Mouse (Mus musculus) liver, postnatal 0 days (tissue): ENCODE data around the gene Rgs12.

Source experiments
- CTCF ChIP-seq: sonication (generic); IDR thresholded peaks from 2 replicates; pipeline ENCODE4 v1.5.1; 2016; ENCODE audit warnings: antibody characterized with exemption, low read depth
- EP300 ChIP-seq: IDR thresholded peaks from 2 replicates; pipeline ENCODE4 v1.6.1; 2016; ENCODE audit warnings: antibody characterized with exemption, low read depth, mild to moderate bottlenecking

DNA sequence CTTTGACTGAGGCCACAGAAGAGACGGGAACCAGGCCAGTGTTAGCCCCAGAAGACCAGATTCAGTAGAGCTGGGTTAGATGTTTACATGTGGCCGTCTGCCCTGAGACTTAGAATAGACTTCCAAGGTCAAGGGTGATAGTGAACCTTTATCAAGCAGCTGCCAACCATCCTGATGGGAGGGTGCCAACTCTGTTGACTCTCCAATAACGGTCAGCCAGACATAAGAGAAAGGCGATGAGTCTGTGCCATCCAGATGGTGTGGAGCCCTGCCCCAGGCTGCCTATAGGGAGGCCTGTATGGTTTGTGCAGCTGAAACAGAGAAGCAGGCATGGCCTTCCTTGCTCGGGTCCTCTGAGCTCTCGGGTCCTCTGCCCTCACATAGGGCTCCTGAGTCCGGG, 24.7 kb upstream of the Rgs12 start:
- TF ChIP-seq EP300 (peak; percentile 92), CTCF (no peak)
